Mouse (Mus musculus) forebrain, embryonic 12.5 days (tissue): ENCODE results near the gene Tuba3a. TPM values are rescaled to one million over a fixed set of nuclear protein-coding genes. Genes with fewer than 3 reads are reported as not detected.
"Not testable (repeated sequence)": the region's sequence is repeated elsewhere in the genome, so short reads cannot be mapped to it uniquely, and the experiment has no call there.

ENCODE experiments used
- ATAC-seq: fragments of 200-750 bp; cut with Nextera tagmentation; 2 replicates; pipeline ENCODE4 v1.8.0; 2017; ENCODE audit warnings: moderate TSS enrichment; ENCODE audit not compliant: low FRiP score
- H3K27ac ChIP-seq: fragments of 300-500 bp; sonication (generic); 2 replicates; pipeline ENCODE4 v1.5.1; 2016; ENCODE audit warnings: mild to moderate bottlenecking
- H3K27me3 ChIP-seq: fragments of 300-500 bp; sonication (generic); 2 replicates; pipeline ENCODE4 v1.6.1; 2016; ENCODE audit warnings: mild to moderate bottlenecking
- H3K36me3 ChIP-seq: fragments of 300-500 bp; sonication (generic); replicated peaks from 2 replicates; pipeline ENCODE4 v1.6.1; 2016; ENCODE audit warnings: mild to moderate bottlenecking
- H3K4me1 ChIP-seq: fragments of 300-500 bp; sonication (generic); 2 replicates; pipeline ENCODE4 v1.6.1; 2016
- H3K4me2 ChIP-seq: fragments of 300-500 bp; sonication (generic); 2 replicates; pipeline ENCODE4 v1.6.1; 2016; ENCODE audit warnings: mild to moderate bottlenecking, moderate library complexity
- H3K4me3 ChIP-seq: fragments of 300-500 bp; sonication (generic); replicated peaks from 2 replicates; pipeline ENCODE4 v1.5.1; 2016; ENCODE audit warnings: mild to moderate bottlenecking
- H3K9ac ChIP-seq: fragments of 300-500 bp; sonication (generic); 2 replicates; pipeline ENCODE4 v1.6.1; 2016; ENCODE audit warnings: mild to moderate bottlenecking
- H3K9me3 ChIP-seq: fragments of 300-500 bp; sonication (generic); 2 replicates; pipeline ENCODE4 v1.6.1; 2016
- WGBS: fragments of 180-500 bp; shearing (Covaris S2); methylation state at CpG from one replicate; pipeline ENCODE4 v1.1.7; 2016; 5-methylcytosine and 5-hydroxymethylcytosine counted together
- polyA plus RNA-seq: library from polyadenylated mRNA; unstranded; fragments of >200 nt; fragmentation: Nextera tagmentation; extraction: Ambion mirVana; gene quantifications from 2 replicates; pipeline ENCODE4 v1.2.1, GENCODE M21; 2016

Tuba3a gene
- polyA plus RNA-seq, 1 experiment from 2014 or later = not detected

DNA sequence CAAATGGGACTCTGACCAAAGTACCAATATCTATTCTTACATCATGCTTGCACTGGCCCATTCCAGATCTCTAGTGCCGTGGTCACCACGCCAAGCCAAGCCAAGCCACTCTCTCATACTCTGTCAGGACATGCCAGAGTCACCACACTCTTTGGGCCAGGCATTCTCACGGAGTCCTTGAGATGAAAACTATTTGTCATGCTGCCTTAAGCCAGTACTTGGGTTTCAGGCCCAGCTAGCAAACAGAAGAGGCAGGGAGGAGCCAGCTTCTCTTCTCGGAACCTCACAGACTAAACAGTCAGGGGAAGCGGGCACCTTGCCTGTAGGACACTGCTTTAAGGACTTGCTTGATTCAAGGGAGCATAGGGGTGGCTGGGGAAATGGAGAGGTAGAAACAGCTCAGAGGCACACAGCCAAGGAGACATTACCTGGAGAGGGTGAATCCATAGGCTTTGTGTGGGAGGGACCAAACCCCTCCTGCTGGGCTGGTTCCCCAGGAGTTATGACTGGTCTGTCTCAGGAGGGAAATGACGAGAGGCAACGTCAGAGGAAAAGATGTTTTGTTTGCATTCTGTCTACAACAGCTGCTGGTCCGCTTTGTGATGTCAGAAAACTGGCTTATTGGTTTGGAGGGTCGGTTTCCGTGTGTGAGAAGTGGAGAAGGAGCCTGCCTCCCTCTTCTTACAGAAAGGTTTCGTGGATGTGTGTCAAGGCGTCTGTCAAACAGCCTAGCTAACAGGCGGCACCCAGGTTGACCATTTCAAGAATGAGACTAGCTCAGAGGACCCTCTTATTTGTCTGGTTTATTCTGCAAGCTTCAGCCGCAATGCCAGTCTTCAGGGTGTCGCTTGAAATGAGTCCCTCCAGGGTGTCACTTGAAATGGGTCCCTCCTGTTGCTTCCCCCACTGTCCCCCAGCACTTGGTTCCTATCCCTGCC, 33.4 kb upstream of the Tuba3a start:
- H3K36me3 ChIP-seq = no peaks in the 10 kb centered on the region
- no peak for ATAC-seq
- H3K4me3 ChIP-seq = no peak overlapping the region
- H3K4me1 ChIP-seq = peaks cover 15% of the 10 kb centered on the region
- no peak overlapping the region for H3K4me2 ChIP-seq
- WGBS = 69% methylated on average over 15 of the region's 15 CpGs
- H3K9me3 ChIP-seq = no peaks in the 10 kb centered on the region
- no peak overlapping the region for H3K9ac ChIP-seq
- no peak overlapping the region for H3K27ac ChIP-seq
- peaks cover 54% of the 10 kb centered on the region for H3K27me3 ChIP-seq

DNA sequence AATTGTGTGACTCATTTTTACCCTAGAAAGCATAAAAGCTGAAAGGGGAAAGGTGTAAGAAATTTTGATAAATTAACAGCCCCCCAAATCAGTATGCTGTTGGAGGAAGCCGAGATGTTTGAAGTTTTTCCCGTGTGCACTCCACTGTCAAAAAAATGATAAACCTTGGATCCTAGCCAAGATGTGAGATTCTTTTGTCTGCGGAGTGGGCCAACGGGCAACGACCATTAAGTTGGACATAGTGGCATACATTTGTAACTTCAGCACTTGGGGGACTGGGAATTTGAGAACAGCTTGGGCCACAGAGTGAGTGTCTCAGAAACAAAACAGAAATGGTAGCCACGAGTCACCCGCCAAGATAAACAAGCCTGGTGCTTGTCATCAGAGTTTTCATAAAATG, 31.2 kb upstream of the Tuba3a start:
- Histone ChIP-seq H3K36me3 (no peaks in the 10 kb centered on the region), H3K4me1 (peaks cover 33% of the 10 kb centered on the region), H3K9ac (no peak overlapping the region), H3K27ac (no peak overlapping the region), H3K4me2 (no peak overlapping the region), H3K27me3 (peaks cover 57% of the 10 kb centered on the region), H3K9me3 (no peaks in the 10 kb centered on the region), H3K4me3 (no peak overlapping the region)
- 77% methylated on average over 7 of the region's 7 CpGs for WGBS
- ATAC-seq = no peak

DNA sequence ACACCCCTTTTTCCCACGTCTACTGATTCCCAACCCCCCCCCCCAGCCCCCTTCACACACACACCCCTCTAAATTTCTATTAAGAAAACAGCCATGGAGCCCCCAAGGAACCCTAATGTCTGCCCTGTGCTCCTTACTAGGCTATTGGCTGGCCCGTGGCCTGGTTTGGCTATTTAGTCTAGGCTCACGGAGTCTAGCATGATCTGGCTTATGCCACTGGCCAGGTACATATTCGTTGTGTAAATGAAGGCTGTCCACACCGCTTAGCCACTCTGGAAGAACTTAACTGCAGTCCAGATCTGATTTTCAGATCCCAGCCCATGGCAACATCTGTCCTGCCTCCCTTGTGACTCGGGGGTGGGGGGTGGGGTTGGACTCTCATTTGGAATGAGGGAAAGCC, 28.9 kb upstream of the Tuba3a start:
- Histone ChIP-seq H3K4me3 (no peak overlapping the region), H3K9me3 (no peaks in the 10 kb centered on the region), H3K27ac (no peak overlapping the region), H3K4me2 (no peak overlapping the region), H3K4me1 (peaks cover 26% of the 10 kb centered on the region), H3K36me3 (no peaks in the 10 kb centered on the region), H3K9ac (no peak overlapping the region), H3K27me3 (peaks cover 33% of the 10 kb centered on the region)
- 71% methylated on average over 6 of the region's 6 CpGs for WGBS
- no peak for ATAC-seq

DNA sequence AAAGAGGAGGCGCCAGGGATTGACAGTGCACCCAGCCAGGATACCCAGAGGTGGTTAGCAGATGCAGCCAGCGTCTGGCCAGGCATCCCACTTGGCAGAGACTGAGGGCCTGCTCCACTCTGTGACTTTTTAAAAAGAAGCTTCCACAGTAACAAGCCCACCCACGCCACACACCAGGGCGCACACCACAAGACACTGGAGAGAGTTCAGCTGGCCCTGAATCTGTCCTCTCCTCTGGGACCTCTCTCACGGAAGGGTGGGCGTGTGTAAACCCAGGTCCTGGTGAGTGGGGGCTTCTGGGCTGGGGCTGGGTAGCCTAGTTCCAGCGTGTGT, 28.4 kb upstream of the Tuba3a start:
- Histone ChIP-seq H3K9ac (peak overlapping the region; percentile 63), H3K9me3 (no peaks in the 10 kb centered on the region), H3K4me1 (peaks cover 29% of the 10 kb centered on the region), H3K4me3 (peak overlapping the region; percentile 39), H3K27me3 (peaks cover 28% of the 10 kb centered on the region), H3K27ac (no peak overlapping the region), H3K36me3 (no peaks in the 10 kb centered on the region), H3K4me2 (peak overlapping the region; percentile 69)
- ATAC-seq = 0 out of 2 replicates have a peak, but pooled peaks have one; percentile 24
- WGBS = 64% methylated on average over 7 of the region's 7 CpGs

DNA sequence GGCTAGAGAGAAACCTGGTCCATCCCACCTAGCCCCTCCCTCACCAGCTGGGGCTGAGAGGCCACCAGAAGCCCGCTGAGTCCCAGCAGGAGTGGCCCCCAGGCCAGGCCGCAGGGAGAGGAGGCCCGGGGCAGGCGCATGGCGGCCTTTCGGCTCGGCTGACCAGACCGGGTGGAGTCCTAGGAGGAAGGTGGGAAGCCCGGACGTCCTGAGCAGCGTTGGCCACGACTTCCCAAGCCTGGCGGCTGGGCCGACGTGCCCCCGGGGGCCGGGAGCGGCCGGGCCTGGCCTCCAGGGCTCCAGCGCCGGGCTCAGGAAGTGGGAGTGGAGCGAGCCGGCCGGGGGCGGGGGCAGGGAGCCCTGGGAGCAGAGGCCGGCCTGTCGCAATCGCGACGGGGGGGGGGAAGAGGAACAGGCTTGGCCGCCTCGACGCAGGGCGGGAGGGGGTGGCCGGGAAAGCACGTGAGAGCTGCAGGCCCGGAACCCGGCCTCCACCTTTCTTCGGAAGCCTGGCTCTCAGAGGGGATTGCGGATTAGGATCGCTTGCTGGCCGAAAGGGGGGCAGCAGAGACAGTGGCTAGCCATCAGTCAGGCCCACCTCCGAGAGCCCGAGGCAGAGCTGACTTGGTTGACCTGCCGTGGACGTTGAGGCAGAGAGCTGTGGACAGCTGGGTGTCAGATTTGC, 27.8 kb upstream of the Tuba3a start, which contains the start of gene Ltbr:
Gene Ltbr (minus strand): TSS at position 340 of the 685 bp plus-strand sequence.
- H3K27me3 ChIP-seq = peaks cover 23% of the 10 kb centered on the region
- WGBS = 4% methylated on average over 41 of the region's 46 CpGs

DNA sequence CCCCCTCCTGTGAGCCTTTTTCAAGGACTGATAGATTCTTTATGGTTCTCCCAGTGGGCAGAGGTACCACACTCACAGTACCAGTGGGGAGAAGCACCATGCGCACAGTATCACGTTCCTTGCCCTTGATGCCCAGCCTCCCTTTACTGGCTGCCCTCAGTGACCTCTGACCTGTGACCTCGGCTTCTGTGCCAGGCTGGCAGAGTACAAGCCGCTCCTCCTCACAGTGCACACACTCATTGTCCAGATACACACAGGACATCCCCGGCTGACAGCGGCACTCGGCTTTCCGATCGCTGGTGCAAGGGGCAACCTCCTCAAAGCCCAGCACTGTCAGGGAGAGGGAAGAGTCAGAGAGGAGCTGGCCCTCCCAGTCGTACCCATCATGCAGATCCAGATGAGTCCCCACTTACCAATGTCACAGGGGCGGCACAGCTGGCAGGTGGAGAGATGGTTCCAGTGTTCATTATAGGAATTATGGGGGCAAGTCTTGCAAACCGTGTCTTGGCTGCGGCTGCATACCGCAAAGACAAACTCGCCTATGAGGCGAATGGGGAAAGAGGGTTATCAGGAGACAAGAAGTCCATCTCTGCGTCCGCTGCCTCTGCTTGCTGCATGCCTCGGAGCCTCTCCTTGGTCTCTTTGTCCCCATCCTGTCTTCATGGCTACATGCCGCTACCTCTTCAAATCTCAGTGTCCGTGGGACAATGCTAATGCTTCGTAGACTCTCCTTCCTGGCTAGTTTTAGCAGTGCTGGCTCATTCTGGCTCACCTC, 26.9 kb upstream of the Tuba3a start:
- peak overlapping the region; percentile 69 for H3K4me2 ChIP-seq
- no peak for ATAC-seq
- 74% methylated on average over 22 of the region's 22 CpGs for WGBS

More for the DNA sequence above, 27.8 kb upstream of the Tuba3a start, which contains the start of gene Ltbr:
- no peaks in the 10 kb centered on the region for H3K9me3 ChIP-seq
- ATAC-seq = peak; percentile 61
- H3K27ac ChIP-seq = 0 out of 2 replicates have a peak within 1 kb of the TSS, but pooled peaks have one; percentile 8
- peak within 1 kb of the TSS; percentile 69 for H3K4me2 ChIP-seq
- peak within 1 kb of the TSS; percentile 63 for H3K9ac ChIP-seq
- peak within 1 kb of the TSS; percentile 39 for H3K4me3 ChIP-seq
- H3K36me3 ChIP-seq = no peaks in the 10 kb centered on the region
- peaks cover 34% of the 10 kb centered on the region for H3K4me1 ChIP-seq

DNA sequence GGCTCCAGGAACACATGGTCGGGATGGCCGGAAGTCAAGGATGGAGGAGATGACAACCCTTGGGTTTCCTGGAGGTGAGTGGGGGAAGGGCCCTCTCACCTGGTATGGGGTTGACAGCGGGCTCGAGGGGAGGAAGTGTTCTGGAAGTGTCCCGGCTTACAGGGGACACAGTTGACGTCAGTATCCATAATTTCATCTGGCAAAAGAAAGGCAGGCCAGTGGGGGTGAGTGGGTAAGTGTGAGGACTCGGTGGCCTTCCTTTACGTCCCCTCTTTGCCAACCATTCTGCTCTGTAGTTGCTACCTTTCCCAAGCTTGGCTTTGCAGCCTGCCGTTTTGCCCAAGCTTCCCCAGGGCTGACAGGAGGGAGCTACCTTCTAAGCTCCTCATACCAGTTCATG, 26.3 kb upstream of the Tuba3a start:
- Histone ChIP-seq H3K4me3 (no peak overlapping the region), H3K9ac (no peak overlapping the region), H3K27me3 (peaks cover 19% of the 10 kb centered on the region), H3K9me3 (no peaks in the 10 kb centered on the region), H3K27ac (no peak overlapping the region), H3K4me2 (no peak overlapping the region), H3K36me3 (no peaks in the 10 kb centered on the region), H3K4me1 (peaks cover 32% of the 10 kb centered on the region)
- ATAC-seq = no peak
- 89% methylated on average over 9 of the region's 9 CpGs for WGBS

More for the DNA sequence above, 26.9 kb upstream of the Tuba3a start:
- peaks cover 19% of the 10 kb centered on the region for H3K27me3 ChIP-seq
- H3K9ac ChIP-seq = peak overlapping the region; percentile 63; the same call in 1 of the 2 replicates
- peak overlapping the region; percentile 39 for H3K4me3 ChIP-seq
- no peak overlapping the region for H3K27ac ChIP-seq
- no peaks in the 10 kb centered on the region for H3K9me3 ChIP-seq
- no peaks in the 10 kb centered on the region for H3K36me3 ChIP-seq
- peaks cover 34% of the 10 kb centered on the region for H3K4me1 ChIP-seq

DNA sequence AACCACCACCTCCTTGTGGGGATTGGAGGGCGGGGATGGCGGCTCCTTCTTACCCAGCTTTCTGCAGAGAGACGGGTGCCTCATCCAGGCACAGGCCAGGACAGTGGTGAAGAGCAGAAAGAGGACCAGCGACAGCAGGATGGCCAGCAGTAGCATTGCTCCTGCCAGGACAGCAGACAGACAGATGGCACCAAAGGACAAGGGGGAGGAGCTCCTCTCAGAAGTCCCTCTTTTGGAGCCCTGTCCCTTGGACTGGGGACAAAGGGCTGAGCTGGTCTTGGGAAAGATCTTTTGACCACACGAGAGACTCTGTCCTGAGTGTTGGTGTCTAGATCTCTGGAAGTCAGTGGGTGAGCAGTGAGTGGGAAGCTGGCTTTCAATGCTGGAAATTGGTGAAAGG, 23.6 kb upstream of the Tuba3a start:
- no peaks in the 10 kb centered on the region for H3K36me3 ChIP-seq
- H3K9me3 ChIP-seq = no peaks in the 10 kb centered on the region
- peaks cover 16% of the 10 kb centered on the region for H3K27me3 ChIP-seq
- 51% methylated on average over 5 of the region's 5 CpGs for WGBS
- no peak overlapping the region; the same call in 1 of the 2 replicates for H3K4me2 ChIP-seq
- H3K4me1 ChIP-seq = peaks cover 28% of the 10 kb centered on the region
- no peak for ATAC-seq
- no peak overlapping the region for H3K9ac ChIP-seq
- no peak overlapping the region for H3K4me3 ChIP-seq
- no peak overlapping the region for H3K27ac ChIP-seq

DNA sequence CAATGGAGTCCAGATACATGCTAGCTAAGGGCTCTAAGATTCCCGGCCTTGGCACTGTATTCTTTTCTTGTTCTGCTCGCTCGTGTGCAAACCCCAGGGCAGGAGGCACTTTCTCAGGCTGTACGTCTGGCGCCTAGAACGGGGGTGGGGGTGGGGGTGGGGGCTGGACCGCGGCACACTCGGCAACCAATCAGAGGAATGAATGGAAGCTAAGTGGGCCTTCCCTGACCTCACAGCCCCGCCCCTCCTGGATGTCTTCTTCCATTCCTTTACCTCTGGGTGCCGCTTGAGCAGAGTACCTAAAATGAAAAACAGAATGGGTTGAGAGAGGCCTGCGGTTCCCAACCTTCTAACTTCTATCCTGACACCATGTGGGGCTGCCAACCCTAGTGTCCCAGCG, 23.1 kb upstream of the Tuba3a start:
- Histone ChIP-seq H3K9me3 (no peaks in the 10 kb centered on the region), H3K27me3 (peaks cover 11% of the 10 kb centered on the region), H3K36me3 (no peaks in the 10 kb centered on the region), H3K4me2 (peak overlapping the region; percentile 21), H3K4me1 (peaks cover 23% of the 10 kb centered on the region), H3K27ac (0 out of 2 replicates have a peak overlapping the region, but pooled peaks have one; percentile 19), H3K4me3 (no peak overlapping the region), H3K9ac (no peak overlapping the region)
- WGBS = 6% methylated on average over 13 of the region's 13 CpGs
- ATAC-seq = peak; percentile 37; the same call in 1 of the 2 replicates

DNA sequence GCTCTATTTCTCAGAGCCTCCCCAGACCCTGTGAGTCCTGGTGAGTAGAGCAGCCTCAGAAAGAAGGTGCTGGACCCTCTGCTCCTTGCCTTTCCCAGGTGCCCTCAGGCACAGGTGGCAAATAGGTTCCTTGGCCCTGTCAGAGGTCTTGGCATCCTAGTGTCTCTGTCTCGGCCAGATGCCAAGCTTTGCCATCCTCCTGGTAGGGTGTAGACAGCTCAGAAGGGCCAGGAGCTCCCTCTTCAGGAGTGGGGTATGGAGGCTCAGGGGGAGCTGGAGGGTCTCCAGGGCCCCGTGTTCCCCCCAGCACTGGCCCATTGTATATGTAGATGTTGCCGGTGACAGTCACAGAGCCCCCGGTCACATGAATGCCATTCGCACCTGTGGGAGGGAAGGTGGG, 21.2 kb upstream of the Tuba3a start:
- Histone ChIP-seq H3K4me2 (no peak overlapping the region), H3K36me3 (no peaks in the 10 kb centered on the region), H3K9me3 (no peaks in the 10 kb centered on the region), H3K27ac (no peak overlapping the region), H3K9ac (no peak overlapping the region), H3K4me1 (peaks cover 8% of the 10 kb centered on the region; the same call in 1 of the 2 replicates), H3K27me3 (no peaks in the 10 kb centered on the region), H3K4me3 (no peak overlapping the region)
- WGBS = 89% methylated on average over 5 of the region's 5 CpGs
- no peak for ATAC-seq

DNA sequence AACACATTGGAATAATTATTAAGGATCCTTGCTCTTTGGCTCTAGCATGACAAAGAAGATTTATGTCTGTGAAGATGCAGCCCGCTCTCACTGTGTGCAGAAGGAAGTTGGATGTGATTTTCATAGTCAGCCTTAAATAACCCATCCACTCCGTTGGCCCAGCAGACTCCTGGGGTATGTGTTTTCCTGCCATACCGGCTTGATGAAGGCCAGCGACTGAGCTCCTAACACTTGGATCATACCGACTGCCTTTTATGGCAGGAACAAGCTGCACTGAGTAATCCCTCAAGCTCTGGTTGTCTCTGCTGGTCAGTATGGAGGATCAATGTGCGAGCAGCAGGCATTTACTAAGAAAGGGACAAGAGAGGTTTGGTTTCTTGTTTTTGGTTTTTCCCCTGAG, 19.6 kb upstream of the Tuba3a start:
- WGBS = 94% methylated on average over 6 of the region's 6 CpGs
- no peak overlapping the region for H3K27ac ChIP-seq
- no peak overlapping the region for H3K9ac ChIP-seq
- H3K4me2 ChIP-seq = no peak overlapping the region
- no peaks in the 10 kb centered on the region for H3K36me3 ChIP-seq
- H3K9me3 ChIP-seq = no peaks in the 10 kb centered on the region
- H3K4me1 ChIP-seq = peaks cover 8% of the 10 kb centered on the region; the same call in 1 of the 2 replicates
- no peaks in the 10 kb centered on the region for H3K27me3 ChIP-seq
- H3K4me3 ChIP-seq = no peak overlapping the region
- no peak for ATAC-seq

DNA sequence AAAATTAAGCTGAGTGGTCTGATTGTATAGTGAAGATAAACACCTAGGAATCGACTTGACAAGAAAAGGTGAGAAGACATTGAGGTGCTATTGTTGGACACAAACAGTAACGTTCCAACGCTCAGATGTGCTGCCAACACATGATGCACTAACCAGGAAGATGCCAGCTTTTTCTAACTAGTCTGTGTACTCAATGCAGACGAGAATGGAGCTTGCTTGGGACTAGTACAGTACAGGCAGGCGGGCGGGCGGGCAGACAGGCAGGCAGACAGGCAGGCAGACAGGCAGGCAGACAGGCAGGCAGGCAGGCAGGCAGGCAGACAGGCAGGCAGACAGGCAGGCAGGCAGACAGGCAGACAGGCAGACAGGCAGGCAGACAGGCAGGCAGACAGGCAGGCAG, 18.6 kb upstream of the Tuba3a start:
- not testable (repeated sequence) for ATAC-seq

More for the DNA sequence above, 18.6 kb upstream of the Tuba3a start:
- H3K9ac ChIP-seq, H3K4me3 ChIP-seq, H3K9me3 ChIP-seq, H3K36me3 ChIP-seq, H3K4me2 ChIP-seq, H3K27me3 ChIP-seq, H3K27ac ChIP-seq, H3K4me1 ChIP-seq: not testable (repeated sequence)
- 85% methylated on average over 7 of the region's 7 CpGs for WGBS
